Mouse (Mus musculus) 3T3-L1 (cell line): Measurements from ENCODE around the gene Hmces.

Experiments used
- DNase-seq: peaks from one replicate; pipeline ENCODE4 v3.0.0-alpha.2; 2015; ENCODE audit warnings: low read depth, low spot score

Gene Hmces

DNA sequence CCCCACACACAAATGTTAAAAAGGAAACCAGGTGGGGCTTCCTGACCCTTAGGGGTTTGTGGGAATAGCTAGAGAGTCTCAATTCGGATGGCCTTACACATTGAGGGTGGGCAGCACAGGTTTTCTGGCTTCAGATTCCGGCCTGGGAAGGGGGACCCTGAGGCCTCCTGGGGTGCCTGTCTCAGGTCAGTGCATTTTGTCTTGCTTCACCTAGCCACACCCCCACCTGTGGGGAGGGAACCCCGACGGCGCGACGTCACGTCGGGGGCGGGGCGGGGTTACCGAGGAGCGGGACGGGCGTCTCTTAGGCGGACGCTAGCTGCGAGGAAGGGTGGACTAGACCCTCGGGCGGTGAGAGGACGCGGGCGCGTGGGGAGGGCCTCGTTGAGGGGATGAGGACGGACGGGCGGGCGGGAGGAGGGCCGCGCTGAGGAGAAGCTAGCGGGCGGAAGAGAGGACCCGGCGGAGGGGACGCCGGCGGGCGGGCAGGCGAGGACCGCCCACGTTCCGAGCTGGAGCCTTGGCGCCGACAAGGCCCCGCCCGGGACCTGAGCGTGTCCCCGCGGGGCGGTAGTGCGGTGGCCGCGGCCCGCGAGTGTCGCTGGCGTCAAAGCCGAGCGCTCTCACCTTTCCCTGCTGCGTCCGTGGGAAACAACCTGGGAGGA lies at the start of gene Hmces:
Hmces (plus strand) TSS at position 275 of the 665 bp plus-strand sequence.
- peak; percentile 69 for DNase-seq

DNA sequence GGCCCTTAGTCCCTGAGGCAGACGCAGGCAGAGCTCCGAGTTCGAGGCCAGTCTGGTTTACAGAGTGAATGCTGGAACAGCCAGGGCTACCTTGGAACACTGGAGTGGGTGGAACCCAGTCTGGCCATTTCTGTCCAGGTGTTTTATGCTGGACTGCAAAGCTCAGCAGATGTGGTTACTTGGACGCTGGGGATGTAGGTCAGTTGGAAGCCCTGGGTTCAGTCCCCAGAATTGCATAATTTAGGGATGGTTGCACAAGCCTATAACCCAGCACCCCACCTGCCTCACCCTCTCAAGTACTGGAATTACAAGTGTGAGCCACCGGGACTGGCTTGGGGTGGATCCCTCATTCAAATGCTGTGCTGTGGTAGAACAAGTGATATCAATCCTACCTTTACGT lies 47.5 kb upstream of the Hmces start:
- no peak for DNase-seq

GRCm38 (mm10) chr6:87867256-87867655 lies 46.5 kb upstream of the Hmces start:
- DNase-seq: peak; percentile 72

GRCm38 (mm10) chr6:87868871-87869506 lies 44.7 kb upstream of the Hmces start:
- peak; percentile 99 for DNase-seq

- DNase-seq: no peak
These were observed 43.3 kb upstream of the Hmces start for GRCm38 (mm10) chr6:87870440-87870839.

DNA sequence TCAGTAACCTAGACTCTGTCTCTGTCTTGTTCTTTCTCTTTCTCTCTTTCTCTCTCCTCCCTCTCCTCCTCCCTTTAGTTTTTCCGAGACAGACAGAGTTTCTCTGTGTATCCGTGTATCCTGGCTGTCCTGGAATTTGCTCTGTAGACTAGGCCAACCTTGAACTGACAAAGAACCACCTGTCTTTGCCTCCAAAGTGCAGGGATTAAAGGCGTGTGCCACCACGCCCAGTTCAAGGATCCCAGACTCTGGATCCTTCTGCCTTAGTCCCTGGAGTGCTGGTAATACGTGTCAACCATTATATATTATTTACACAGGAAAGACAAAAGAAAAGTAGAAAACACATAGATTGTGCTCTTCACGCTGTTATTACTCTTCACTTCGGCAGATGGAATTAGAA lies 42.5 kb upstream of the Hmces start:
- no peak for DNase-seq

DNA sequence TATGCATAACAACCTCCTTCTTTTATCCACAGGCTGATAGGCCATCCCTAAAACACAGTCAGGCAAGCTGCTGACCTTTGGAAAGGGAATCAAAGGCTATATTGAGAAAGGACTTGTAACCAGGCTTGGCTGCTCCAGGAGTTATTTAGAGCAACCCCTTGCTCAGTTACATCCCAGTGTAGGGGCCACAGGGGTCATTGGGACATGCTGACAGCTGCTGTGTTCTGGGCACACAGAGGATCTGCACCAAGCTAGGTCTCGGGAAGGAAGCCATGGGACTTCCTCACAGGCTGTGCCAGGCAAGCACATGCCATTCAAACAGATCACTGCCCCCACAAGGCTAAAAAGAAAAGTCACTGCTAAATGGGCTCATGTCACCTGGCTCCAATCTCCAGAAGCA lies 40.6 kb upstream of the Hmces start:
- DNase-seq: peak; percentile 59

- DNase-seq: no peak
These were observed 39.8 kb upstream of the Hmces start for GRCm38 (mm10) chr6:87873963-87874362.

DNA sequence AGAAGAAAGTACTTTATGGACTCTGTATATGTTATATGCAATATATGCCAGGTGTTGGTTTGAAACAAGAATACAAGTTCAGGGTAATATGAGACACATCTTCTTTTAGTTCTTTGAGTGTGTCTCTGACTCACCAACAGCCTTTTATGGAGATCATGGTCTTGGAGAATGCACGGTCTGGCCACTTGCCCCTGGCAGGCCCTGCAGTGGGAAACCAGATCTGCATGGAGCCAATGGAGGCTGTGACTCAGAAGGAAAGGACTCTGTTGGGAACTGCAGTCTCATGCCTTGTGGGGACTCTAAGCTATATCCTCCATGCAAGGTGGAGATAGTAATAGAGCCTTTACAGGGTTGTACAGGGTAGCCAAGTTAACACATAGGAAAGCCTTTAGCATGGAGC lies 38.7 kb upstream of the Hmces start:
- DNase-seq: peak; percentile 99

- no peak for DNase-seq
These were observed 38.2 kb upstream of the Hmces start for GRCm38 (mm10) chr6:87875562-87875961.

- DNase-seq: no peak
These were observed 37.6 kb upstream of the Hmces start for GRCm38 (mm10) chr6:87876068-87876643.

- DNase-seq: peak; percentile 29
These were observed 34.7 kb upstream of the Hmces start for GRCm38 (mm10) chr6:87879010-87879409.

DNA sequence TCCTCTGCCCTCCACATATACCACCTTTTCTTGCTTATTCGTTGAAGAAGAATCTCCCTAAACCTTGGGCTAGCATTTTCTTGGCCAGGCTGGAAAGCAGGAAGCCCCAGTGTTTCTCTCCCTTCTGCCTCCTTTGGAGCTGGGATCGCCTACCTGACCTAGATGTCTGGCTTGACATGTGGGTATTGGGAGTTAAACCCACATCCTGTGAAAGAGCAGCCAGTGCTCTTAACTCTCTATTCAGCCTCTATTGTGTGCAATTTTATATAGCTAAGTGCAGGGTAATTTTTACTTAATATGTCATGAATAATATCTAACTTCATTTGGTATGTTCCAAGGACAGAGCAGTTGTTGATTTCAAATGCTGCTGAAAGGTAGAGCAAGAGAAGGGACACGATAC lies 34.1 kb upstream of the Hmces start:
- no peak for DNase-seq

DNA sequence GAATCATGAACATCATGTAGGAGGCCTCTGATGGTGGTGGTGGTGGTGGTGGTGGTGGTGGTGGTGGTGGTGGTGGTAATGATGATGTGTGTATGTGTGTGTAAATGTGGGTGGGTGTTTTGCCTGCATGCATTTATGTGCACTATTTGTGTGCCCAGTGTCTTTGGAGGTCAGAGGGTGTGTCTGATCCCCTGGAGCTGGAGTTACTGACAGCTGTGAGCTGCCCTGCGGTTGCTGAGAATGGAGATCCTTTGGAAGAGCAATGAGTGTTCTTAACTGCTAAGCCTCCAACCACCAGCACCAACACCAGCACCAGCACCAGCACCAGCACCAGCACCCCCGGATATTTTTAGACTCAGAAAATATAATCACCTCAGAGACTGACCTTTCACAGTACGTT lies 31.5 kb upstream of the Hmces start:
- no peak for DNase-seq

- peak; percentile 70 for DNase-seq
These were observed 30.9 kb upstream of the Hmces start for GRCm38 (mm10) chr6:87882816-87883215.

DNA sequence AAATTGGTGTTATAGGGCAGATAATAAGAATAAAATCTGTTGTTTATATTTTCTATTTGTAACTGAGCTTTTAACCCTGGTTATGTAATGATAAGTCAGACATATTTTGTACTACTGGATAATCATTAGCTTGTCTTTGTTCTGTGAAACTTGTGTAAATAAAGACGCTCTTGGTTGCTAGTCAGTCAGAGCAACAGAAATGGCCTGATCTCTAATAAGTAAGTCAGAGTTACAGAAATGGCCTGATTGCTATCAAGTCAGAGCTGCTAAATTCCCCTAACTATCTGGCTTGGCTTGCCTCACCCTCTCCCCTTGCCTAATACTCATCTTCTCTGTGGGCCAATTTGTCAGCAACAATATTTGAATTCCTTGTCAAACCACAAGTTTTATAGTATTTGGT lies 27.0 kb upstream of the Hmces start:
- DNase-seq: no peak

- DNase-seq: peak; percentile 100
These were observed 26.0 kb upstream of the Hmces start, which contains the start of gene Copg1 for GRCm38 (mm10) chr6:87887594-87888233. TSS of gene Copg1 (plus strand) at chr6:87887814.

DNA sequence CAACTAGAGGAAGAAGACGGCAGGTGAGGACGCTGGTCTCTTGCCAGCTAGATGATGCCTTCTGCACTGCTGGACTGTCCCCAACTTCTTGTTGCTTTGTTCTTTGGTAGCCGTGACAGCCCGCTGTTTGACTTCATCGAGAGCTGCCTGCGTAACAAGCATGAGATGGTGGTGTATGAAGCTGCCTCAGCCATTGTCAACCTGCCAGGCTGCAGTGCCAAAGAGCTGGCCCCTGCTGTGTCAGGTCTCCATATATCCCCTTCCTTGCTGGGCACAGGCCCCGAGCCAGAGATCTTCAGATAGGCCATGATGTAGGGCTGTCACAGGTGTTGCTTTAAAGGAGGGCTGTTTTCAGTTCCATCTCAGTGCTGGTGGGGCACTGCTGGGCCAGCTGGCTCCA lies 19.8 kb upstream of the Hmces start:
- no peak for DNase-seq

DNA sequence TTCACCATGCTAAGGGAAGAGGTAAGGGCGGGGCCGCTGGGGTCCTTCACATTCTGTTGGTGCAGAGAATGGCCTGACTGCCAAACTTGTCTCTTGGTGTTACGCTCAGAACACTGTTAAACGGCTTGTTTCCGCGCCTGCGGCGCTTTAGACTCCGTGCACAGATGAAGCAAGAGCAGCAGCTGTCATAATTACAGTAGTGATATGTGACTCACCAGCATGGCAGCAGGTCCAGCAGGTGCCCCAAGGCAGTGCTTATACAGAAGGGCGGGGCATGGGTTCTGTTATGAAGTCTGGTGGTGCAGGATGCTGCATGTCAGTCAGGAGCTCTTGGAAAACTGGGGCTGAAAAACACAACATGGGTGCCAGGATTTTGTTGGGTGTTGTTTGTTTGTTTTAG lies 15.7 kb upstream of the Hmces start:
- DNase-seq: peak; percentile 47

- peak; percentile 46 for DNase-seq
These were observed 7.1 kb upstream of the Hmces start for GRCm38 (mm10) chr6:87906632-87907031.

GRCm38 (mm10) chr6:87909181-87909580 lies 4.6 kb upstream of the Hmces start:
- DNase-seq: no peak

- no peak for DNase-seq
These were observed 2.2 kb upstream of the Hmces start for GRCm38 (mm10) chr6:87911559-87911958.
